Mouse (Mus musculus) ES-E14 (cell line): ENCODE results near the gene Tmco3. TPM values are rescaled to one million over a fixed set of nuclear protein-coding genes. Genes with fewer than 3 reads are reported as not detected.

Experiments
- DNase-seq: peaks from one replicate; pipeline ENCODE4 v3.0.0-alpha.2; 2013; ENCODE audit warnings: low read depth, low spot score
- H3K27ac ChIP-seq: 2 replicates; pipeline ENCODE4 v1.5.1; 2012; ENCODE audit warnings: low read depth, mild to moderate bottlenecking, low read length, moderate library complexity, mixed read lengths; ENCODE audit not compliant: poor library complexity, insufficient read depth, severe bottlenecking
- H3K36me3 ChIP-seq: 2 replicates; pipeline ENCODE4 v1.6.1; 2012; ENCODE audit warnings: mild to moderate bottlenecking, low read length, moderate library complexity, mixed read lengths; ENCODE audit not compliant: control insufficient read depth, poor library complexity, insufficient read depth, severe bottlenecking
- H3K4me1 ChIP-seq, 2 experiments: fragments of 150-350 bp in 1 of 2; sonication (generic) in 1 of 2; 2 replicates each; pipeline ENCODE4 v1.6.1; 2012; ENCODE audit warnings: low read length in 2 of 2, mild to moderate bottlenecking in 1 of 2, mixed read lengths in 1 of 2; ENCODE audit not compliant: control insufficient read depth in 2 of 2, insufficient read depth in 2 of 2, poor library complexity in 1 of 2
- H3K4me3 ChIP-seq, 2 experiments: fragments of 150-350 bp in 1 of 2; sonication (generic) in 1 of 2; 2 replicates each; pipeline ENCODE4 v1.5.1; 2012; ENCODE audit warnings: low read length in 2 of 2, low read depth in 1 of 2, mild to moderate bottlenecking in 1 of 2, mixed read lengths in 1 of 2; ENCODE audit not compliant: insufficient read depth in 1 of 2, poor library complexity in 1 of 2, severe bottlenecking in 1 of 2
- H3K9ac ChIP-seq: 2 replicates; pipeline ENCODE4 v1.6.1; 2012; ENCODE audit warnings: low read depth, mild to moderate bottlenecking, low read length, mixed read lengths; ENCODE audit not compliant: poor library complexity, insufficient read depth, severe bottlenecking
- H3K9me3 ChIP-seq: fragments of 150-350 bp; sonication (generic); 2 replicates; pipeline ENCODE4 v1.6.1; 2012; ENCODE audit warnings: low read depth, mild to moderate bottlenecking, low read length; ENCODE audit not compliant: control insufficient read depth, insufficient read depth
- CHD2 ChIP-seq: IDR thresholded peaks from 2 replicates; pipeline ENCODE4 v1.6.1; 2014; ENCODE audit warnings: mild to moderate bottlenecking, low read depth, low read length, inconsistent platforms
- HCFC1 ChIP-seq: IDR thresholded peaks from 2 replicates; pipeline ENCODE4 v1.6.1; 2012; ENCODE audit warnings: low read length, inconsistent platforms, borderline replicate concordance; ENCODE audit not compliant: insufficient read depth
- MAFK ChIP-seq: IDR thresholded peaks from 2 replicates; pipeline ENCODE4 v1.6.1; 2014; ENCODE audit warnings: mild to moderate bottlenecking, low read depth, low read length, inconsistent platforms; ENCODE audit not compliant: insufficient read depth
- ZC3H11A ChIP-seq: IDR thresholded peaks from 2 replicates; pipeline ENCODE4 v1.6.1; 2012; ENCODE audit warnings: low read depth, mild to moderate bottlenecking, inconsistent platforms, low read length, borderline replicate concordance
- ZNF384 ChIP-seq: IDR thresholded peaks from 2 replicates; pipeline ENCODE4 v1.6.1; 2012; ENCODE audit warnings: low read depth, low read length, inconsistent platforms
- in situ Hi-C, 2 experiments: fragments of 600-800 bp; cut with MboI; formaldehyde crosslinking; loops; one replicate each; pipeline ENCODE4 v1.15.1; 2025; ENCODE audit warnings: low sequenced_read_pairs in 2 of 2, inconsistent platforms in 1 of 2; ENCODE audit not compliant: unreplicated experiment in 2 of 2
- total RNA-seq: library from RNA; depleted of rRNA; stranded (reverse); fragments of 300-350 nt; gene quantifications from 2 replicates; pipeline ENCODE4 v1.2.3, GENCODE M21; 2012; rRNA removed

Tmco3 gene
- total RNA-seq, 1 experiment = 20.3 TPM

- Histone ChIP-seq H3K4me3 (no peak overlapping the region), H3K9ac (no peak overlapping the region), H3K9me3 (no peaks in the 10 kb centered on the region), H3K27ac (no peak overlapping the region), H3K36me3 (peaks cover 86% of the 10 kb centered on the region), H3K4me1 (peaks cover 2 to 5% of the 10 kb centered on the region in 2 experiments; a peak in 2 of 4 replicates)
- no peak for TF ChIP-seq MAFK
- no peak for TF ChIP-seq HCFC1
- TF ChIP-seq ZNF384 = no peak
- TF ChIP-seq CHD2 = no peak
- no peak for TF ChIP-seq ZC3H11A
- DNase-seq = no peak
- in situ Hi-C loops = no loop called here
These were observed 68.2 kb downstream of the Tmco3 start for GRCm38 (mm10) chr8:13356221-13356620.

GRCm38 (mm10) chr8:13356681-13357080, 68.7 kb downstream of the Tmco3 start:
- Histone ChIP-seq H3K9me3 (no peaks in the 10 kb centered on the region), H3K9ac (no peak overlapping the region), H3K36me3 (peaks cover 85% of the 10 kb centered on the region), H3K4me3 (no peak overlapping the region), H3K4me1 (peaks cover 2 to 5% of the 10 kb centered on the region in 2 experiments; a peak in 2 of 4 replicates), H3K27ac (no peak overlapping the region)
- in situ Hi-C loops = no loop called here
- DNase-seq = no peak
- no peak for TF ChIP-seq ZC3H11A
- no peak for TF ChIP-seq MAFK
- no peak for TF ChIP-seq HCFC1
- TF ChIP-seq ZNF384 = no peak
- no peak for TF ChIP-seq CHD2

GRCm38 (mm10) chr8:13360213-13360612, 72.2 kb downstream of the Tmco3 start:
- Histone ChIP-seq H3K9me3 (no peaks in the 10 kb centered on the region), H3K27ac (no peak overlapping the region), H3K4me1 (peaks cover 2% of the 10 kb centered on the region in 2 experiments; a peak in 2 of 4 replicates), H3K4me3 (no peak overlapping the region), H3K9ac (no peak overlapping the region), H3K36me3 (peaks cover 76% of the 10 kb centered on the region)
- in situ Hi-C loops = no loop called here
- DNase-seq = no peak
- TF ChIP-seq ZNF384 = no peak
- no peak for TF ChIP-seq ZC3H11A
- no peak for TF ChIP-seq CHD2
- no peak for TF ChIP-seq HCFC1
- no peak for TF ChIP-seq MAFK

- H3K27ac ChIP-seq = no peak overlapping the region
- DNase-seq = peak; percentile 65
- H3K9ac ChIP-seq = no peak overlapping the region
- peaks cover 73% of the 10 kb centered on the region for H3K36me3 ChIP-seq
- in situ Hi-C loops = no loop called here
- H3K4me3 ChIP-seq = no peak overlapping the region
- TF ChIP-seq ZC3H11A = no peak
- no peak for TF ChIP-seq CHD2
- TF ChIP-seq MAFK = no peak
- no peak for TF ChIP-seq HCFC1
- TF ChIP-seq ZNF384 = no peak
- no peaks in the 10 kb centered on the region for H3K9me3 ChIP-seq
- H3K4me1 ChIP-seq = no peaks in the 10 kb centered on the region; a peak in 1 of 4 replicates
These were observed 73.9 kb downstream of the Tmco3 start for GRCm38 (mm10) chr8:13361865-13362264.

Other genes starting within 250 kb of the Tmco3 start
- gene Proz, start 227.3 kb upstream of the Tmco3 start, total RNA-seq = 0.21 and 0.22 TPM in 2 replicates
- 35.2 and 42.5 TPM in 2 replicates for gene Pcid2, start 182.7 kb upstream of the Tmco3 start, total RNA-seq
- gene Cul4a, start 182.6 kb upstream of the Tmco3 start, total RNA-seq = 35.7 and 42.7 TPM in 2 replicates
- gene Lamp1, start 129.0 kb upstream of the Tmco3 start, total RNA-seq = 559 and 680 TPM in 2 replicates
- 36.3 and 60.0 TPM in 2 replicates for gene Grtp1, start 87.6 kb upstream of the Tmco3 start, total RNA-seq
- gene Adprhl1, start 34.0 kb upstream of the Tmco3 start, total RNA-seq = 0.31 and 0.32 TPM in 2 replicates
- gene Dcun1d2, start 59 bp upstream of the Tmco3 start, total RNA-seq = 10.6 and 12.3 TPM in 2 replicates
- 97.9 and 110 TPM in 2 replicates for gene Tfdp1, start 50.6 kb downstream of the Tmco3 start, total RNA-seq
- not detected in 2 replicates for gene Atp4b, start 108.6 kb downstream of the Tmco3 start, total RNA-seq
- 0.04 and 0.05 TPM in 2 replicates for gene Grk1, start 116.9 kb downstream of the Tmco3 start, total RNA-seq
- gene Tmem255b, start 147.0 kb downstream of the Tmco3 start, total RNA-seq = 0.18 and 0.26 TPM in 2 replicates
- gene Gas6, start 206.3 kb downstream of the Tmco3 start, total RNA-seq = 20.7 and 28.8 TPM in 2 replicates